Mouse (Mus musculus) frontal cortex, postnatal 36 days (tissue): ENCODE results near the gene Myo16.

Experiments
- DNase-seq, 2 experiments: peaks; one replicate each; pipeline ENCODE4 v3.0.0; 2022; ENCODE audit warnings: low spot score in 2 of 2

The Myo16 gene

DNA sequence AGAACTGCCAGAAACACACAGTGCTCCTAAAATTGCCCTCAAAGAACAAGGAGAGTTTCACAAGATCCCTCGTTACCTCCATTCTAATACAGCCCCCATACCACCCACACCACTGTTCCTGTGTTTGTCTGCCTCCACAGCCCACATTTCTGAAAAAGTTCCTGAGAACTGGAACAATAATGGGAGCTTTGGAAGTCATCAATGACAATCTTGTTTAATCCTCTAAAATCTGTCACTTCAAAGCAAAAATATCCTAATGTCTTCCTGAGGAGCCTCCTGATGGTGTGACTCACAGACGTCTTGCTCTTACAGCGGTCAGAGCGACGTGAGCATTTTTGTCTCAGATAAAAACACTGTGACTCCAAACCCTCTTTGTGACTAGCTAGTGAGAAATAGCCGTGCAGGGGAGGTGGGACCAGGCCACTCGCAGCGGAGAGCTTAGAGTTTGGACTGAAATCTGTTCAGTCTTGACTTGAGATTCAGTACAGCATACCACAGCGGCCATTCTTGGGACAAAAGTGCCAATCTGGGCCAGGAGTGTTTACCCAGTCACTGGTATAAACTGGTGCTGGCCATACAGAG, 394.4 kb downstream of the Myo16 start:
- peak in 1 of 2 experiments; percentile 48 for DNase-seq

DNA sequence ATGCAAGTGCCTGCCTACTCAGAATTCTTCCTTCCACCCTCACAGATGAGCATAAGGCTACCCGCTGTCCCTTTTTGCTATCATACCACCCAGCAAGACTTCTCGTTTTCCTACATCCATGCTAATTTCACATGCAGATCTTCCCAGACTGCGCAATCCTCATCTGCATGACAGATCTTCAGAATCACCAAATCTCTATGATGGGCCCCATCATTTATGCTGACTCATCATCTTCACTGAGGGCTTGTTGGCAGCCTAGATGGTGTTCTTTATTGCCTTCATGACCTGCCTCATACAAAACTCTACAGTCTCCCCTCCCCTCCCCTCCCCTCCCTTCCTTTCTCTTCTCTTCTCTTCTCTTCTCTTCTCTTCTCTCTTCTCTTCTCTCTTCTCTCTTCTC, 395.7 kb downstream of the Myo16 start:
- no peak for DNase-seq

DNA sequence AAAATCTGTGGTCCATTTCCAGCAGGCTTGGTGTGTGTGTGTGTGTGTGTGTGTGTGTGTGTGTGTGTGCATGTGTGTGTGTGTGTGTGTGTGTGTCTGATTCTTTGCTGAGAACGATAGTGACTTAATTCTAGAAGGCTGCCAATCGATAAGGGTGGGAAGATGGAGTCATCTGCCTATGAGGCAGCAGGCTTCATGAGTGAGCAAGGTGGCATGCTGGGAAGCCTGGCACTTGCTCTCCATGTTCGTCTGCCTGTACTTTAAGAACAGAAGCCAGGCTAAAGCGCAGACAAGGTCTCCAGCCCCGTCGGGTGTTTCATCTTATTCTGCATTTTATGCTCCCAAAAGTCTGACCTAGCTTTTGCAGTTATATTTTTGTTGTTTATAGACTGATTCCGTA, 404.2 kb downstream of the Myo16 start:
- DNase-seq: no peak

DNA sequence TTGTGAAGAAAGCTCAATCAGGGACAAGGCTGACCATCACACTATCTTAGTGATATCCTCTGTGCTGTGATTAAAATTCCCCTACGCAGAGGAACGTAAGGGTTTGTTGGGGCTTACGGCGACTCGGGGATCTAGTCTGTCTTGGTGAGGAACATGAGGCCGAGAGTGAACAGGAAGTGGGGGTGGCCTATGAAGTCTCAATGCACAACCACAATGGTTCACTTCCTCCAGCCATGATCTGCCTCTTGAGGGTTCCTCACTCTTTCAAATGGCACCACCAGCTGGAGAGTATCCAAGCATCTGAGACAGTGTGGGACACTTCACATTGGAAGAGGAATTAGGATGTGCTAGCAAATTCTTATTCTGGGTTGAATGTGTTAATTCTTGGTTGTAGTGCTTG, 405.8 kb downstream of the Myo16 start:
- no peak for DNase-seq

DNA sequence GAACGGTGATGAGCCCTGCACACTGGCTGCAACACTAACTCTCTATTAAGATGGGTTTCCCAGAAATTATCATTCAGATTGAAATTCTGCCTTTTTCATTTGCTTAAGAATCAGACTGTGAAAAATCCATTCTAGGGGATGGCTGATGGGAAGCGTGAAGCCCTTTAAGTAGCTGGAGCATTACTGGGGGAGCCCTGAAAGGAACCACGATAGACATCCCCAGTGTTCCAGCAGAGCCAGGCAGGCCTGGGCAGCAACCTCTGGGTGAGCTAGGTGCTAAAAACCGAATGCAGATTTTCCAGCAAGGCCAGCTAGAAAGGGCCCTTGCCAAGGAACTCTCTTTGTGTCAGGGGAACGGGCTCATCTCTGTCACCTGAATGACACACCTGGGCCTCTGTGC, 407.9 kb downstream of the Myo16 start:
- DNase-seq: no peak

DNA sequence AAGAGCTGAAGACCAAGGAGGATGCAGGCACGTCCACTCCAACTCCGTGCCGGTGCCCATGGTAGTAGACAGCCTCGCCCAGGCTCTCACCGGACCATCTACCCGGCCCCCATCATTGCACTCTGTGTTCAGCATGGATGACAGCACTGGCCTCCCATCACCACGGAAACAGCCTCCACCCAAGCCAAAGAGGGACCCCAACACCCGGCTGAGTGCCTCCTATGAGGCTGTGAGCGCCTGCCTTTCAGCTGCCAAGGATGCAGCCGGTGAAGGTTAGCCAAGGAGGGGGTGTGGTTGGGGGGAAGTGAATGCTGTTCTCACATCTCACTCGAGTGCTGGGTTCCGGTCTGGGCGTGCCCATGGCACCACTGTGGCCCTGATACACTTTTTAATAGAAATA, 408.3 kb downstream of the Myo16 start:
- no peak for DNase-seq

DNA sequence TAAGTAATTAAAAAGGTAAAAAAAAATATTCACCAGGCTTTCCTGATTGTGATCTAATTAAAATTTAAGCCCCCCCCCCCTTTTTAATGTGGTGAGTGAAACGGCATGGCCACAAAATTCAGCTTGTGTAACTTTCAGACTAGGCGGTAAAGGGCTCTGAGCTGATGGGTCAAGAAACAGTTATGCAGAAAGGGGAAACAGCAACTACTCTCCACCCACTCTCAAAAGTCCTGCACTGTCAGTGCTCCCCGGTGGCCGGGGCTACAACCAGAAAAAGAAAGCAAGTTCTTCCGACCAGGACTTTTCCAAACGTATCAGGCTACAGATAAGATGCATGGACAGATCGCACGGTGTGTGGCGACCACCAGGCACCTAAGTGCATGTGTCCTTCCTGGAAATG, 408.9 kb downstream of the Myo16 start:
- no peak for DNase-seq

DNA sequence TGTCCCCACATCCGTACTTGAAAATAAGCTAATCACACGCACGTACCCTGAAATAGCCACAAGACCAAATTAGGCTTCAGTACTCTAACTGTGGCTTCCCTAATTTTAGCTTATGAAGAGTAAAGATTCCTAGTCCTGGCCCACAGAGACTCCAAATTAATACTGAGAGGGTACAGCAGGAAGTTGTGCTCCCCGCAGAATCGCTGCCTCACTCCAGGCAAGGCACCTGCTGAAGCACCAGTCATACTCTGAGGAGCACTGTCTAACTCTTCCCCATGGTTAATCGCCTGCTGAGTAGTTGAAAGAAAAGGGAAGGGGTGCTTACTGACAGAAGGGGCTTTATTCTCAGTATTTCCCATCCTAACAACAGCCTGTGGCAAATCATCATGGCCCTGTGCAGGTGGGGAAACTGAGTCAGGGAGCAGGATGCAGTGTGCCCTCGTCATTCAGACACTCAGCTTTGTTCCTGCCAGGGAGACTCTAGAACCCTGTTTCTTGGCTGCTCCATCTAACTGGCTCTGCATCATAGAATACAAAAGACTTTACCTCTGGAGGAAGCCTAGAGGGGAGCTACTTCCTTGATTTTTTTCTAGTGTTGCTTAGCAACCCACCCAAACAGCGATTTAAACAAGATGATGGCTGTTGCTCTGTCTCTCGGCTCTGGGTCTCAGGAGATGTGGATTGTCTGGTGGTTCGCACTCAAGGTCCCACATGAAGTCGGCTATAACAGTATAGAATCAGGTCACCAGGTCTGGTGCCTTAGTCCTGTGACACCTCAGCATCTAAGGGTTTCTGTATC, 411.7 kb downstream of the Myo16 start:
- no peak for DNase-seq

DNA sequence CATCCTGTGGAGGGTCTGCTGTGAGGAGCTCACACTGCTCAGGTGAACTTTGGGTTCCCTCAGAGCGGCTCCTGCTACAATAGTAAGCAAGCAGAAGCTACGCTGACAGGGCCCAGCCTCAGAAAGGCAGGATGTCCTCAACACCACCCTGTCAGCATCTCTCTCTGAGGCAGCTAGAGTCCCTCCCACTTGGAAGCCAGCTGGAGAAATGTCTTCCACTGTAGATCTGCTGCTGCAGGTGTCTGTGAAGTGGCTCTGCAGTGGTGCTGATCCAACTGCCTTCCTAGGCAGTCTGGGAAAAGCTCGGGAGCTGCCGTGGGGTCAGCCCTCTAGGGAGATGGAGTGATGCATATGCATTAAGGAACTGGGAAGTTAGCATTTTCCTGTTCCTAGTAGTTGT, 414.7 kb downstream of the Myo16 start:
- DNase-seq: peak in 1 of 2 experiments; percentile 26

DNA sequence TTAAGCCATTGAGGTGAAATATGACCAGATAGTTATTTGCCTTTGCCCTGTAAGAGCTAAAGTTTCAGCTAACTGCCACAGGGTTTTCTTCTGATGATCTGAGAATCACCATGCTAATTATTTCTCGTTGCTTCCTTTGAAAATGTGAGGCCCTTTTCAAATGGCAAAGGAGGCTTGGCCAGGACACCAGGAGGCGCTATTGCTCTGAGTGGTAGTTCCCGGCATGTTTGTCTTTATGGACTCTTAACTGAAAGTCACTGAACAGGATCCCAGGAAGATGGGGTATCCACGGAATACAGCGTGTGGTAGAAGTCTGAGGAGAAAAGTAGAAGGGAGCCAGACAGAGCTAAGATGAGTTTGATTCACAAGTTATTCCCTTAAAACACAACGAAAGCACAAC, 420.4 kb downstream of the Myo16 start:
- DNase-seq: peak; percentile 76 to 80

DNA sequence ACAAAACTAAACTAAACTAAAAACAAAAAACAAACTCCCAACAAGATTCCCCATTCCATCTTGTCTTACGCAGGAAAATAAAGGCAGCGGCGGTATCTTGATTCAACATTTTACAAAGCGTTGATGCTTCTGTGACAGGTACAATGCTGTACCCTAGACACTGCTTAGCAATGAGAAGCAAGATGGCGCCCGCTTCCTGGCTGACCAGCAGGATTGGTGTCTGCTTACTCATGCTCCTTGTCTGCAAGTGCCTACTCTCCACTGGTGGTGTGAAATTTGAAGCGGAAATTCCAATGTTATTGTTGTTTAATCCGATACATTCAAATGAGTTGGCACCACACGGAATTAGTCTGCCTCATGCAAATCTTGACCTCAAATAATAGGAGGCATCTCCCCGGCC, 421.5 kb downstream of the Myo16 start:
- DNase-seq: no peak

DNA sequence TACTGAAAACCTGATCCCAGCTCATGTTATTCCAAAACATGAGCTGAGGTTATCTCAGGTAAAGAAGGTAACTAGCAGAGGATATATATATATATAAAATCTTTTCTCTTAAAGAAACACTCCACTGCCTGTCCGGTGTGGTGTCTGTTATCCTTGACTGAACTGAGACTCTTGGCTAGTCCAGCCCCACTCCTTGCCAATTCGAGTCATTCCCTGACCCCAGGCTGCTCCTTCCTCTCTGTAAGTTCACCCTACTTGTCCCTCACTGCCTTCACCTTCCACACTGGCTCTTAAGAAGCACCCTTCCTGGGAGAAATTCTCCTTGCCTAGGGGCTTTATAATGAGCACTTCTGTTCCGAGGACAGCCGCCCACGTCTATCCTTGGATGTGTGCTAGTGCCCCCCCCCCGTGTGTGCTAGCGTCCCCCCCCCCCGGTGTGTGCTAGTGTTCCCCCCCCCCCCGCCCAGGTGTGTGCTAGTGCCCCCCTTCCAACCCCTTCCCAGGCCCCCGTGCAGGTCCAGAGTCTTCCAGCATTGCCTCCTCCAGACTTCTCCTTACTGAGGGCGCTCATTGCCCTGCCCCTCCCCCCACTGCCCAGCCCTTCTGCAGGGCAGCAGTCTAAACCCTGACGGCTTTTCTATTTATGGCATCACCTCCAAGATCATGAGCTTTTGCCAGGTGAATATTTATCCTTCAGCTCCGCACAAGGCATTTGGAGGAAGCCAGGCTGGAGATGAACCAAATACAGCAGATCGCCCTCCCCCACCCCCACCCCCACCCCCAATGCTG, 433.4 kb downstream of the Myo16 start:
- DNase-seq: no peak

DNA sequence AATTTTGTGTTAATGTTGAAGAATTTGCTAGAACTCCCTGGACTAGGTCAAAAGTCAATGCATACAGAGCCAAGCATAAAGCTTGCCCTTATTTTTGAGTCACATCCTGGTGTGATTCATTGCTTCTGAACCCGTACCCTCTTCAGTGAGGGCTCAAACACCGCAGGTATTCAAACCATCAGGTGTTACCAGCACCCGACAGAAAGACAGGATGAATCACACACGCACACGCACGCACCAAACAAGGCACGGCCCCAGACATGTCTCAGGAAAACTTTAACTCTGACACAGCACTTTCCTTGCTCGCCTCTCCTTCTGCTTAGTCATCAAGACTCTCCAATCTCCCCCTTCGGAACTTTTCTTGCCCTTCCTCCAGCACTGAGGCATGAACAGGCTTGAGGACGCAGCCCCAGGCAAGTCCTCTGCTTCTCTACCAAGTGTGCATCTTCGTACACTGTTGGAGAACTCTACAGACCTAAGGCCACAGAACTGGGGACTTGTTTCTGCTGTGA, 435.8 kb downstream of the Myo16 start:
- no peak for DNase-seq

DNA sequence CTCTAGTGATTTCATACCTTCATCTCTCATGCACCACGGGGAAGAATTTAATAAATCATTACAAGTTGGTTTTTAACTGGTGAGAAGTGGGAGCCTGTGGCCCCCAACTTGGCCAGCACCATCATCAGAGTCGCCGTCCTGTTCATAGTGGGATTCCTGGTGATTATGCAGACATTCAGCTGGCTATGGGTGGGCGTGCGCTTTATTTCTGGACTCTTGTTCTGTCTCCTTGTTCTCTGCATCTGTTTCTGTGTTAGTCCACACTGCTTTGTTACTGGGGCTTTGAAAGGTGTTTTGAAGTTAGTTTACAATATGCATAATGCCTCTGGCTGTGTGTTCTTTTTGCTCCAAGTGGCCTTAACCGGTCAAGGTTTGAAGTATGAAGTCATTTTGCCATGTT, 439.2 kb downstream of the Myo16 start:
- no peak for DNase-seq

DNA sequence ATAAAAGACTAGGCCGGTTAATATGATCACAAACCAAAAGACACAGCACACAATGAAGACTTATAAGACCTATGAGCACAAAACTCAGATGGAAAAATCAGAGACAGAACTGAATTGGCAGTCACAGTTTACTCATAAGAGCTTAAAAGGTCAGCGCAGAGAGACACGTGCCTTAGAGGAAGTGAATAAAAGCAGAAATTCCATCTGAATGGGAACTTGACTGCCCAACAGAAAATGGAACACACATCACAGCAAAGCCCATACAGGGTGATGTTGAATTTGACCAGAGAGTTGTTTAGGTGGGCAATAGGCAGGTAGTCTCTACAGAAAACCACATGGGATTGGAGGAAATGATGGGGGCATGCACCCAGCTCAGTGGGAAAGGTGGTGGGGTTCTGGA, 442.6 kb downstream of the Myo16 start:
- DNase-seq: no peak

DNA sequence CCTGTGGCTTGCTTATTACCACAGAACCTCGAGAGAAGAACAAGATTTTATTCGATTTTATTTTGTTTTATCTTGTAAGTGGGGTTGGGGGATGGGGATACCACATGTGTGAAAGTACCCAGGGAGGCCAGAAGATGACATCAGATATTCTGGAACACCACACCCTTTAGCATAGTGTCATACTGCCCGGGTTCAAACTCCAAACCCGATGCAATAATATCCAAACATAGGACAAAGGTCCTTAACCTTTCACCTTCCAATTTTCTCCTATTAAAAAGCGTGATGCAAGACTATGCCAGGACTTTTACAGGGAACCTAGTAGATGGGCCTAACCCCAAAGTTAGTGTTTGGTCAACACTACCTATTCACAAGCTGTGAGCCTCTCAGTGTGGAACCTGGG, 443.9 kb downstream of the Myo16 start:
- DNase-seq: no peak

DNA sequence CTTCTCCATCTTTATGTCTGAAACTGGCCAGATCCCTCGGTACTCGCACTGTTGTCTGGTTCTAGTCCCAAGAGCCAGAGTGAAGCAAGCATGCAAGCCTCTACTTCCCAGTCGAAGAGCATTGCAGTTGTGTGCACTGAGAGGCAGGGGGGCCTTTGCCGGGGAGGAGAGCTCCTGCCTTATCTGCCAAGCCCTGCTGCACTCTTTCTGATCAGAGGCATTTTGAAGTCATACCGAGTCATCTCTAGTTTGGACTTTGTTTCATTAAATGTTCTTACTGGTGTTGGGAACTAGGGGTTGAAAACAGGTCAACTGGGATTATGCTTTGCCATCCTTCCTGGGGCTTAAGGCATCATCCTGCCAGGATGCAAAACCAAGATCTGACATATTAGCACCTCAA, 445.2 kb downstream of the Myo16 start:
- no peak for DNase-seq

DNA sequence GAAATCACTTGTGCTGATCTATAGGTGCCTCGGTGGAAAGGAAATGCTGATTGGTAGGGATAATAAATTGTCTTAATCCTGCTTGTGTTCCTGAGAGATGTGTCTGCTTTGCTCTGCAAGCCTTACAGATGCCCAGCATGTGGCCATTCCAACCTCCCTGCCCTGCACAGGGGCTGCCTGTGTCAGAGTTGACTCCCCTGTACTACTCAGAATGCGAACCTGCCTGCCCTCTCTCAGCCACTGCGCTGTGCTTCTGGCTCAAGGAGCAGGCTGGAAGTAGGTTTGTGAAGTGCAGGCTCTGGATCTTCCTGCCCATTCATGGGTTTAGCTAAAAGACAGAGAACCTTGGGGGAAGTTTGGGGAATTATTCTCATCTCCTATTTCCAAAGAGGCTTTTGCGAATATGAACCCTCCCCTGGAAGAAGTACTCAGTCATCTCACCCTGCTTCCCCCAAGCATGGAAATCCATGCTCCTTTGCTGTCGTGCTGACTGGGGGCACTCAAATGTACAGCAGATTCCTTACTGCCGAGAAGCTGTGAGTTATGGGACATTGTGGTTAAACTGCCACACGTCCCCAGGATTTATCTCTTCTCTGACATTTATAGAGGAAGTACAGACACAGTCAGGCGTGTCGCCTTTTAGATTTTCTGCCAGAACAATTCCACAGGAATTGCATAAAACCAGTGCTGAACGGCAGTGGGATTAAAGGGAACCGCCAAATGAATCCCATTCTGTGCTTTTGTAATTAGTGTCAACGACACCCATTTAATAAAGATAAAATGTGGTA, 452.5 kb downstream of the Myo16 start:
- DNase-seq: no peak

DNA sequence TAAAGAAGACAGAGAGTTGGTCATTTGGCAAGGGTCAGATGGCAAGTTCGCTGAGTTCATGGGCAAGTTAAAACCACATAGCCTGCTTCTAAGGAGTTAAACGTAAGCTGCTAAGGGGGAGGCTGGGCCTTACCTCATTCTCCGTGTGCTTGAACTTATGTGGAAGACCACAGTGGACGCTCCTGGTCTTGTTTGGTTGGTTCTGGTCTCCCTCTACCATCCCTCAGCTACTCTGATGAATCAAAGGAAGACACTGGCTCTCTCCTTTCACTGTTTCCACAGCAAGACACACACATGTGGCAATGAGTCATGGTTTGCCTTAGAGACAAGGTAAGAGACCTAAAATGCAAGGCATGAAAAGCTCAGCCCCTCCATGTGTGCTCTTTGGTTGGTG, 453.1 kb downstream of the Myo16 start:
- no peak for DNase-seq

DNA sequence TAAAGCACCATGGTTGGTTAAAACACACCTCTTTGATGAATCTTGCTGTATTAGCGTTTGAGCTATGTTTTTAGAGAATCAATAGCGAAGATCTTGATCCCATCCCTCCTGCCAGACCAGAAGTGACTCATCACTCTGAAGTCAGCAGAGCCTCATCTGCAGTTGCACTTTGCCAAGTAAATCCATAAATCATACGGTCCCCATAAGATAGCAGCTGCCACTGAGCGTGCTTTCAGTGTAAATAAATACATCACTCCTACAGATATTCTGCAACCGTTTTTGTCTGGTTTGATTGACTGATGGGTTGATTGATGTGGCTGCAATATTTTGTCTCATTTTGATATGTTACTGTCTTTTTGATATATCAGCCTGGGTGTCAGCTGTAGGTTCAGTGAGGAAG, 457.9 kb downstream of the Myo16 start:
- no peak for DNase-seq

DNA sequence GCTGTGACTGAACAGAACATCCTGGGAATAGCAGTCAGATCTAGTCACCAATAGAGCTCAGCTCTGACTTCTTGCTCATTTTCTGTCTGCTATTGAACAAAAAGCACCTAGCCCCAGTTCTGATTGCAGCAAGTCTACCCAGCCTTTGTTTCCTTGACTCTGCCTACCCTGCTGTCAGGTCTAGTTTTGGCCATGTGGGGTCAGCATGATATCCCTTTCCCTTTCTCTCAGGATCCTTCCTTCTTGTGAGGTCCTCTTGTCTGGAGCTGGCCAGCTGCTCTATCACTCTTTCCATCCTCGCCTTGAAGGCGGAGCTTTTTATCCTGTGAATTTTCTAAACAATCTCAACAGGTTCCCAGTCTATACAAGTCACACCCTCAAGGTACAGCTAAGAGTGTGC, 459.7 kb downstream of the Myo16 start:
- DNase-seq: no peak

DNA sequence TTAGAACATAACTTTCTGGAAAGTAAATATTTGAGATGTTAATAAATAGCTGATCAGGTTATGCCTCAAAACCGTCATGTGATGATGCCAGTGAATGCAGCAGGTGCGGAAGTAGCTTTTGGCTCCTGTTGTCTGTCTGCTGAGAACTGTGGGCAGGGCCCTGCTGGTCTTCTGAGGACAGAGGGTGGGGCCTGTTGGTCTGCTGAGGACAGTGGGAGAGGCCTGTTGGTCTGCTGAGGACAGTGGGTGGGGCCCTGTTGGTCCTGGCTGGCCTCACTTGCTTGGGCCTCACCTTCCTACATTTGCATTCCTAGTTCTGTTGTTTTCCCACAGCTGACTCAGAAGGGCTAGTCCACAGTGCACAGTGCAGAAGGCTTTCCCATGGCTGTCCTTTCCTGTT, 466.0 kb downstream of the Myo16 start:
- no peak for DNase-seq
